Mouse (Mus musculus) cortical plate, adult 2 months (tissue): ENCODE data around the gene Iqsec1.

ENCODE experiments used
- CTCF ChIP-seq: fragments of 200-500 bp; IDR thresholded peaks from 2 replicates; pipeline ENCODE4 v1.5.1; 2011; ENCODE audit warnings: mild to moderate bottlenecking, control low read depth, low read length; ENCODE audit not compliant: insufficient read depth; ENCODE audit errors: extremely low read depth
- POLR2A ChIP-seq: fragments of 200-500 bp; IDR thresholded peaks from 2 replicates; pipeline ENCODE4 v1.6.1; 2011; ENCODE audit warnings: mild to moderate bottlenecking, low read length, control low read depth; ENCODE audit not compliant: insufficient read depth; ENCODE audit errors: extremely low read depth

DNA sequence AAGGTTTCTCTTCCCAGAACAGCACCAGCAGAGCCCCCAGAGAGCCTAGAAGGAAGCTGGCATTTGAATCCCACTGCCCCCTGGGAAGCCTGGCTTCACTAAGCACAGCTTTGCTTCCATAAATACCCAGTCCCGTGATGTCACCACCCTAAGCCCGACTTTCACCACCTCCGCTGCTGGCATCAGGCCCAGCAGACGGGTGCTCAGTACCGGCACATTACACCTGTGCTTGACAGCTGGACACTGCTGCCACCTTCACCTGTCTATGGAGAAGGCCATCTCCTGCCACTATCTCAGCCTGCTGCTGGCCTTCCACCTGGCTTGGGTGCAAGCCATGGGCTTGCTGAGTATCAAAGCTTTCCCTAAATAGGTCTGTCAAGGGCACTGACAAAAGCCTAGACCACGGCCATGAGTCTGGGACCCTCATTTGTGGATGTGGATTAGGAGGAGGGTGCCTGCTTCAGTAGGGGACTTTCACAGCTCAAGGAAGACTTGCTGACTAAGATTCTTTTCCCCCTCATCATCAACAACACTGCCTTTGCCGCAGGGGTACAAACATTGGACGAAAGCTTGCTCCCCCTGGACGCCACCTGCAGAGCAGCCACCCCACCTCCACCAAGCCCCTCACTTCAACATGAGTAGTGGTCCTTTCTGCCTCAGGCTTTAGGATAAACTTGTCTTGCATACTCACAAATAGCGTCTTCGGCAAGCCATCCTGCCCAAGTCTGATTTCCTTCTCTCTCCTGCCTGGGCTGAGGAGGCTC, 179.2 kb downstream of the Iqsec1 start:
- TF ChIP-seq POLR2A (0 out of 2 replicates have a peak, but pooled peaks have one; percentile 9), CTCF (no peak)
